Mouse (Mus musculus) hindbrain, embryonic 12.5 days (tissue): ENCODE results near the gene Copb1. TPM values are rescaled to one million over a fixed set of nuclear protein-coding genes. Genes with fewer than 3 reads are reported as not detected.

Source experiments
- ATAC-seq: fragments of 200-750 bp; cut with Nextera tagmentation; 2 replicates; pipeline ENCODE4 v1.8.0; 2017; ENCODE audit warnings: moderate TSS enrichment; ENCODE audit not compliant: low FRiP score
- H3K27ac ChIP-seq: fragments of 300-500 bp; sonication (generic); 2 replicates; pipeline ENCODE4 v1.5.1; 2016; ENCODE audit warnings: mild to moderate bottlenecking
- H3K27me3 ChIP-seq: fragments of 300-500 bp; sonication (generic); 2 replicates; pipeline ENCODE4 v1.6.1; 2016; ENCODE audit warnings: mild to moderate bottlenecking
- H3K36me3 ChIP-seq: fragments of 300-500 bp; sonication (generic); 2 replicates; pipeline ENCODE4 v1.6.1; 2016; ENCODE audit warnings: mild to moderate bottlenecking
- H3K4me1 ChIP-seq: fragments of 300-500 bp; sonication (generic); 2 replicates; pipeline ENCODE4 v1.6.1; 2016
- H3K4me2 ChIP-seq: fragments of 300-500 bp; sonication (generic); replicated peaks from 2 replicates; pipeline ENCODE4 v1.6.1; 2016; ENCODE audit warnings: mild to moderate bottlenecking
- H3K4me3 ChIP-seq: fragments of 300-500 bp; sonication (generic); 2 replicates; pipeline ENCODE4 v1.5.1; 2016; ENCODE audit warnings: mild to moderate bottlenecking
- H3K9ac ChIP-seq: fragments of 300-500 bp; sonication (generic); 2 replicates; pipeline ENCODE4 v1.6.1; 2016; ENCODE audit warnings: mild to moderate bottlenecking, moderate library complexity
- H3K9me3 ChIP-seq: fragments of 300-500 bp; sonication (generic); replicated peaks from 2 replicates; pipeline ENCODE4 v1.6.1; 2016; ENCODE audit warnings: mild to moderate bottlenecking
- WGBS: fragments of 180-500 bp; shearing (Covaris S2); methylation state at CpG from one replicate; pipeline ENCODE4 v1.1.7; 2016; 5-methylcytosine and 5-hydroxymethylcytosine counted together
- polyA plus RNA-seq: library from polyadenylated mRNA; unstranded; fragments of >200 nt; fragmentation: Nextera tagmentation; extraction: Ambion mirVana; gene quantifications from 2 replicates; pipeline ENCODE4 v1.2.1, GENCODE M21; 2016

Gene Copb1
- polyA plus RNA-seq, 1 experiment from 2014 or later, result 104 TPM

- Histone ChIP-seq H3K9ac (no peak overlapping the region), H3K27ac (no peak overlapping the region), H3K27me3 (no peaks in the 10 kb centered on the region), H3K4me1 (peaks cover 5% of the 10 kb centered on the region; the same call in 1 of the 2 replicates), H3K9me3 (no peaks in the 10 kb centered on the region), H3K4me2 (no peak overlapping the region), H3K36me3 (no peaks in the 10 kb centered on the region), H3K4me3 (no peak overlapping the region)
- 75% methylated on average over 6 of the region's 6 CpGs for WGBS
- no peak for ATAC-seq
Observed at GRCm38 (mm10) chr7:114183416-114183815, 71.1 kb downstream of the Copb1 start.

DNA sequence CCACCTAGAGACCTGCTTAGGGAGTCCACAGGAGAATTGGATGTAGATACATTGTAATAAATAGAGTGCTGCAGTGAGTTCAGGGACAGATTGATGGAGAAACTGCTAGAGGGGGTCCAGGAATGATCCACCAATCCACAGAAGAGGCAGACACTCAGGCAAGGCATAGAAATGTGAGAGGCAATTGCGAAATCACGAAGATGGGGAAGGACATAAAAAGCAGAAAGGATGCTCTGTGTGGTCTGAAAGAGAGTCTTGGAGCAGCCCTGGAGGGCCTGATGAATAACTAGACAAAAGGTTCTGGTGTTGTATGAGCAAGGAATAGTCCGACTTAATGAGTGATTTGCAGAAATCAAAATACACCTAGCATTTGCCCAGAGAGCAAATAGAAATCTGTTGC is 71.8 kb downstream of the Copb1 start:
- no peak overlapping the region for H3K27ac ChIP-seq
- H3K4me1 ChIP-seq, result peaks cover 5% of the 10 kb centered on the region; the same call in 1 of the 2 replicates
- H3K4me2 ChIP-seq, result no peak overlapping the region
- 85% methylated on average over 3 of the region's 3 CpGs for WGBS
- ATAC-seq, result no peak
- H3K27me3 ChIP-seq, result no peaks in the 10 kb centered on the region
- no peak overlapping the region for H3K4me3 ChIP-seq
- no peaks in the 10 kb centered on the region for H3K9me3 ChIP-seq
- H3K9ac ChIP-seq, result no peak overlapping the region
- H3K36me3 ChIP-seq, result no peaks in the 10 kb centered on the region

- no peak overlapping the region for H3K4me2 ChIP-seq
- WGBS, result 30% methylated on average over 5 of the region's 5 CpGs
- H3K36me3 ChIP-seq, result no peaks in the 10 kb centered on the region
- peaks cover 5% of the 10 kb centered on the region; the same call in 1 of the 2 replicates for H3K4me1 ChIP-seq
- no peaks in the 10 kb centered on the region for H3K9me3 ChIP-seq
- no peak; the same call in 1 of the 2 replicates for ATAC-seq
- no peaks in the 10 kb centered on the region for H3K27me3 ChIP-seq
- H3K27ac ChIP-seq, result no peak overlapping the region
- no peak overlapping the region for H3K4me3 ChIP-seq
- H3K9ac ChIP-seq, result no peak overlapping the region
Observed at GRCm38 (mm10) chr7:114181391-114181790, 73.1 kb downstream of the Copb1 start.

- no peak overlapping the region for H3K9ac ChIP-seq
- no peaks in the 10 kb centered on the region for H3K9me3 ChIP-seq
- no peak overlapping the region for H3K4me3 ChIP-seq
- no peak for ATAC-seq
- no peak overlapping the region for H3K4me2 ChIP-seq
- no peaks in the 10 kb centered on the region for H3K27me3 ChIP-seq
- peaks cover 3% of the 10 kb centered on the region; the same call in 1 of the 2 replicates for H3K4me1 ChIP-seq
- no peak overlapping the region for H3K27ac ChIP-seq
- WGBS, result 85% methylated on average over 2 of the region's 2 CpGs
- no peaks in the 10 kb centered on the region for H3K36me3 ChIP-seq
Observed at GRCm38 (mm10) chr7:114176588-114176987, 77.9 kb downstream of the Copb1 start.

DNA sequence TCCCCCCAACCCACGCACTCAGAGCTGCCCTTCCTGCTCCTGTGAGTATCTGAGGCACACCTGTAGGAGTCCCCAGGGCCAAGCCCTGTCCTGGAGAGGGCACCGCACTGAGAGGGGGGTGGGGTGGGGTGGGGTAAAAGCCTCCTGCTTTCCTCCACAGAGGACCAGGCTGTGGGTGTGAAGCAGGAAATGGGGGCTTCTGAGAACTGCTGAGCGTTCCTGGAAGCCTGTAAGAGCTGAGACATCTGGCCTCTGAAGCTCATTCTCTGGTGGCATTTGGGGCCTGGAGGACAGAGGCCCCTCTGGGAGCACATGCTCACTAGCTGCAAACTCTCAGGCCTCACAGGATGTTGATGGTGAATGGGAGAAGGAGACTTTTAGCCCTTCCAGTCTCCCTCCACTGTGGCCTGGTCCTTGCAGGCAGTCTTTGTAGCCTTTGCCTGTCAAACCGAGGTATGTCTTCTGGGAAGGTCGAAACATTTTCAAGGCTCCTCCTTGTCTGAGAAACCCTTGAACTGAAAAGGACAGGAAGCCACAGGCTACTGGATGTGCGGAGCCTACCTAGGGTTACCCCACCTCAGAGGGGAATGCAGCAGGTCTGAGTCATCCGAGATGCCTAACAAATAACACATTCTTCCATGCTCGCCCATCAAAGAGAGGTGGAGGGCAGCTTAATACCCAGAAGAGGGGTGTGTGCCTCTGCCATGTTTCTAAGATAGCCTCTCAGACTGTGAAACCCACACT is 83.0 kb downstream of the Copb1 start:
- Histone ChIP-seq H3K27me3 (no peaks in the 10 kb centered on the region), H3K4me1 (no peaks in the 10 kb centered on the region), H3K36me3 (no peaks in the 10 kb centered on the region), H3K9me3 (no peaks in the 10 kb centered on the region), H3K4me2 (no peak overlapping the region), H3K4me3 (no peak overlapping the region), H3K9ac (no peak overlapping the region), H3K27ac (no peak overlapping the region)
- ATAC-seq, result no peak
- 59% methylated on average over 7 of the region's 8 CpGs for WGBS

GRCm38 (mm10) chr7:114169996-114170395 is 84.5 kb downstream of the Copb1 start:
- no peaks in the 10 kb centered on the region for H3K9me3 ChIP-seq
- no peaks in the 10 kb centered on the region for H3K36me3 ChIP-seq
- no peaks in the 10 kb centered on the region for H3K4me1 ChIP-seq
- WGBS, result 91% methylated on average over 4 of the region's 4 CpGs
- no peak overlapping the region for H3K27ac ChIP-seq
- H3K27me3 ChIP-seq, result no peaks in the 10 kb centered on the region
- ATAC-seq, result no peak
- no peak overlapping the region for H3K4me3 ChIP-seq
- no peak overlapping the region for H3K4me2 ChIP-seq
- no peak overlapping the region for H3K9ac ChIP-seq

DNA sequence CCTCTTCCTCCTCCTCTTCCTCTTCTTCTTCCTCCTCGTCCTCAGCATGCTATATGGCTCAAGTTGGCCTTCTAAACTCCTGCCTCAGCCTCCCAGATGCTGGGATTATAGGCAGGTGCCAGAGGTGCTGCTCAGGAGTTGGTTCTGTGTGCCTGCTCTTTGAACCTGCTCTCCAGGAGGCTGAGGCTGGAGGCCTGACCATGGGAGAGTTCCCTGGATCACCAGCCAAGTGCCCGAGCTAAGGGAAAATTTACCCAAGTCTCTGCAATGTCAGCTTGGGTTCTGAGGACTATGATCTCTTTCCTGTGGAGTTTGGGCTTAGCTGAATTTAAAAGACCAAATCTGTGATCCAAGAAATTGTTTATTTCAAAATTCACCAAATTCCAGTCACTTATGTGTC is 85.1 kb downstream of the Copb1 start:
- H3K4me3 ChIP-seq, result no peak overlapping the region
- no peak for ATAC-seq
- H3K9ac ChIP-seq, result no peak overlapping the region
- no peaks in the 10 kb centered on the region for H3K27me3 ChIP-seq
- no peak overlapping the region for H3K4me2 ChIP-seq
- no peaks in the 10 kb centered on the region for H3K4me1 ChIP-seq
- H3K36me3 ChIP-seq, result no peaks in the 10 kb centered on the region
- H3K27ac ChIP-seq, result no peak overlapping the region
- WGBS, result 61% methylated on average over 2 of the region's 2 CpGs
- H3K9me3 ChIP-seq, result no peaks in the 10 kb centered on the region

Other genes with a start within 250 kb of the Copb1 start
- gene Rras2, start 136.9 kb downstream of the Copb1 start, polyA plus RNA-seq, result 19.4 and 21.7 TPM in 2 replicates
- 334 and 360 TPM in 2 replicates for gene Psma1, start 21.4 kb upstream of the Copb1 start, polyA plus RNA-seq
- gene Pde3b, start 160.6 kb upstream of the Copb1 start, polyA plus RNA-seq, result 10.3 and 11.8 TPM in 2 replicates